Mouse (Mus musculus): ENCODE results near the gene Csnk1d. TPM values are rescaled to one million over a fixed set of nuclear protein-coding genes. Genes with fewer than 3 reads are reported as not detected.

Gene Csnk1d
- total RNA-seq, 2 experiments from 2014 or later, result 86.0 to 89.5 TPM

GRCm38 (mm10) chr11:120922528-120922927 is 68.6 kb downstream of the Csnk1d start:
- no peak for DNase-seq
- intact Hi-C loops (cut with DNase I), result no loop called here

GRCm38 (mm10) chr11:120917756-120918155 is 73.4 kb downstream of the Csnk1d start:
- intact Hi-C loops (cut with DNase I), result no loop called here
- DNase-seq, result no peak

- no peak for DNase-seq
- intact Hi-C loops (cut with DNase I), result no loop called here
Measured at GRCm38 (mm10) chr11:120916477-120916876, 74.7 kb downstream of the Csnk1d start.

GRCm38 (mm10) chr11:120913796-120914195 is 77.3 kb downstream of the Csnk1d start:
- no peak for DNase-seq
- intact Hi-C loops (cut with DNase I), result no loop called here

Other genes with a start within 250 kb of the Csnk1d start
- gene Hmga1b, start 228.5 kb downstream of the Csnk1d start, total RNA-seq (2021), result 10 to 100 TPM; 20.1 to 21.0 TPM
- 10 to 100 TPM; 12.2 to 12.5 TPM for gene Rfng, start 207.1 kb downstream of the Csnk1d start, total RNA-seq (2021)
- gene Gps1, start 207.1 kb downstream of the Csnk1d start, total RNA-seq (2021), result 10 to 100 TPM; 61.7 to 69.1 TPM
- 10 to 100 TPM; 33.1 to 34.8 TPM for gene Dus1l, start 194.9 kb downstream of the Csnk1d start, total RNA-seq (2021)
- gene Fasn, start 166.8 kb downstream of the Csnk1d start, total RNA-seq (2021), result 10 to 100 TPM; 27.4 to 33.8 TPM
- gene Ccdc57, start 58.5 kb downstream of the Csnk1d start, total RNA-seq (2021), result 1 to 10 TPM; 1.7 to 1.8 TPM
- 1 to 10 TPM; 4.0 to 4.4 TPM for gene Slc16a3, start 42.9 kb downstream of the Csnk1d start, total RNA-seq (2021)
- under 1 TPM in 1 of 2 experiments, not detected in 1; 0.26 TPM for gene Cd7, start 48.1 kb upstream of the Csnk1d start, total RNA-seq (2021)
- gene Sectm1b, start 72.2 kb upstream of the Csnk1d start, total RNA-seq (2021), result not detected
- gene Sectm1a, start 89.9 kb upstream of the Csnk1d start, total RNA-seq (2021), result not detected
- not detected for gene Tex19.2, start 127.3 kb upstream of the Csnk1d start, total RNA-seq (2021)
- gene Tex19.1, start 154.8 kb upstream of the Csnk1d start, total RNA-seq (2021), result not detected
- under 1 TPM; 0.24 to 0.35 TPM for gene Uts2r, start 168.9 kb upstream of the Csnk1d start, total RNA-seq (2021)
- gene Hexdc, start 213.1 kb upstream of the Csnk1d start, total RNA-seq (2021), result 10 to 100 TPM; 12.7 to 15.1 TPM
- gene Ogfod3, start 213.4 kb upstream of the Csnk1d start, total RNA-seq (2021), result 10 to 100 TPM; 18.3 to 19.4 TPM
- 10 to 100 TPM in 1 of 2 experiments, 1 to 10 TPM in 1; 9.3 to 12.6 TPM for gene Cybc1, start 238.0 kb upstream of the Csnk1d start, total RNA-seq (2021)
- gene Narf, start 245.9 kb upstream of the Csnk1d start, total RNA-seq (2021), result 10 to 100 TPM; 75.8 to 93.3 TPM

All from heart, postnatal 10 days (tissue).